9 mouse cellular contexts compared by ENCODE assay signal in genomic region chr7:130914693-130915363, GRCm38 (mm10). TPM values are rescaled to one million over a fixed set of nuclear protein-coding genes. Genes with fewer than 3 reads are reported as not detected.
DNase-seq lines count a peak whose midpoint lies in the region; ATAC-seq and TF ChIP-seq lines count a peak whose summit lies in the region.
"Had no signal": no experiment of that assay in that cellular context is flagged by ENCODE, and none has a peak within 500 bp of the region (broad histone marks: within the 10 kb centered on the region; RNA-seq: fewer than 3 reads in every experiment).

No protein-coding gene starts in this region.

- H3K36me3 ChIP-seq in kidney, embryonic 16.5 days (ENCODE audit: insufficient read depth, low read length), result peaks cover 21% of the 10 kb centered on the region
- peaks cover 8% of the 10 kb centered on the region for H3K36me3 ChIP-seq in ES-E14 (ENCODE audit: control insufficient read depth, insufficient read depth, low read length, poor library complexity, severe bottlenecking)
- H3K36me3 ChIP-seq: liver, embryonic 15.5 days had no signal

- H3K27me3 ChIP-seq in kidney, embryonic 16.5 days (ENCODE audit: insufficient read depth, low read length), result no peaks in the 10 kb centered on the region
- H3K27me3 ChIP-seq: liver, embryonic 15.5 days had no signal

- H3K4me1 ChIP-seq in kidney, embryonic 16.5 days (ENCODE audit: insufficient read depth, low read length), result no peaks in the 10 kb centered on the region
- peaks cover 0 to 4% of the 10 kb centered on the region in 2 experiments; a peak in 1 of 4 replicates for H3K4me1 ChIP-seq in ES-E14 (ENCODE audit: control insufficient read depth in 2 of 2, insufficient read depth in 2 of 2, low read length in 2 of 2, poor library complexity in 1 of 2)
- H3K4me1 ChIP-seq: liver, embryonic 15.5 days had no signal

- in situ Hi-C loops in ES-E14 (cut with MboI; ENCODE audit: low sequenced_read_pairs in 2 of 2, unreplicated experiment in 2 of 2), result loop anchor here in 1 of 2 experiments (5.0 kb wide), 1 partner anchor 148 kb away; no protein-coding TSS in a partner anchor

- no peak overlapping the region for H3K4me2 ChIP-seq in kidney, embryonic 16.5 days (replicated peaks; ENCODE audit: low read depth, low read length)
- H3K4me2 ChIP-seq: liver, embryonic 15.5 days had no signal

- no peak for ATAC-seq in kidney, embryonic 16.5 days (ENCODE audit: low FRiP score, low TSS enrichment)
- ATAC-seq in hematopoietic stem cell, adult 5-6 weeks (replicated peaks in 1 of 2; ENCODE audit: insufficient read depth in 1 of 2, low FRiP score in 2 of 2, low TSS enrichment in 1 of 2, low read depth in 1 of 2, poor library complexity in 2 of 2, severe bottlenecking in 2 of 2), result peak; percentile 66 to 71

- H3K27ac ChIP-seq in kidney, embryonic 16.5 days (ENCODE audit: low read length), result no peak overlapping the region
- H3K27ac ChIP-seq in ES-E14 (ENCODE audit: insufficient read depth, low read depth, low read length, poor library complexity, severe bottlenecking), result no peak overlapping the region
- H3K27ac ChIP-seq: liver, embryonic 15.5 days had no signal

- H3K4me3 ChIP-seq in kidney, embryonic 16.5 days (ENCODE audit: low read length), result no peak overlapping the region
- H3K4me3 ChIP-seq in ES-E14 (ENCODE audit: insufficient read depth in 1 of 2, low read depth in 1 of 2, low read length in 2 of 2, poor library complexity in 1 of 2, severe bottlenecking in 1 of 2), result no peak overlapping the region
- H3K4me3 ChIP-seq: liver, embryonic 15.5 days had no signal

- WGBS in kidney, embryonic 16.5 days, result 42% methylated on average over 5 of the region's 5 CpGs

- H3K9ac ChIP-seq in kidney, embryonic 16.5 days (replicated peaks; ENCODE audit: low read length), result no peak overlapping the region
- no peak overlapping the region for H3K9ac ChIP-seq in ES-E14 (ENCODE audit: insufficient read depth, low read depth, low read length, poor library complexity, severe bottlenecking)
- H3K9ac ChIP-seq: liver, embryonic 15.5 days had no signal

- DNase-seq in adrenal gland, postnatal 14 days, result peak; percentile 26
- DNase-seq in adrenal gland, adult 8-10 months, result no peak
- peak; percentile 67 for DNase-seq in kidney, postnatal 14 days
- DNase-seq in ES-E14 (ENCODE audit: low read depth, low spot score), result no peak
- DNase-seq in thymus, postnatal 25 days, result peak; percentile 19
- DNase-seq in ovary, adult 18-20 months (ENCODE audit: low spot score), result no peak

- no peaks in the 10 kb centered on the region for H3K9me3 ChIP-seq in kidney, embryonic 16.5 days (ENCODE audit: low read length)
- no peaks in the 10 kb centered on the region for H3K9me3 ChIP-seq in ES-E14 (ENCODE audit: control insufficient read depth, insufficient read depth, low read depth, low read length)
- H3K9me3 ChIP-seq: liver, embryonic 15.5 days had no signal

TF ChIP-seq in ES-E14, 5 proteins besides CTCF, POLR2A, EP300 and RAD21:
- TF ChIP-seq CHD2 (IDR thresholded peaks at IDR 0.05; ENCODE audit: low read depth, low read length) (no peak), ZNF384 (IDR thresholded peaks at IDR 0.05; ENCODE audit: low read depth, low read length) (no peak), ZC3H11A (IDR thresholded peaks at IDR 0.05; ENCODE audit: borderline replicate concordance, low read depth, low read length) (peak; percentile 68; the same call in 1 of the 2 replicates)

RNA-seq across cellular contexts. Expression of gene Htra1, which starts 21.1 kb away (rescaled TPM):
- 77.0 and 81.6 TPM in 2 replicates for total RNA-seq in adrenal gland, postnatal 14 days (2021)
- 10 to 100 TPM; 33.0 to 88.6 (median 61.0) TPM for total RNA-seq in adrenal gland, adult 8-10 months (2022)
- 8.3 and 13.4 TPM in 2 replicates for polyA plus RNA-seq in kidney, embryonic 16.5 days (2015; fragmentation: Nextera tagmentation; extraction: Ambion mirVana)
- total RNA-seq in ES-E14 (2012; rRNA removed), result 76.9 and 96.3 TPM in 2 replicates
- 1.3 TPM in 1 of 2 replicates, not detected in the other for total RNA-seq in hematopoietic stem cell, adult 5-6 weeks (2017)

RNA-seq across cellular contexts. Expression of gene Plekha1, which starts 49.3 kb away (rescaled TPM):
- total RNA-seq in adrenal gland, postnatal 14 days (2021), result 25.6 and 31.6 TPM in 2 replicates
- total RNA-seq in adrenal gland, adult 8-10 months (2022), result 10 to 100 TPM; 23.5 to 45.4 (median 33.9) TPM
- polyA plus RNA-seq in kidney, embryonic 16.5 days (2015; fragmentation: Nextera tagmentation; extraction: Ambion mirVana), result 91.6 and 101 TPM in 2 replicates
- total RNA-seq in ES-E14 (2012; rRNA removed), result 52.4 and 55.4 TPM in 2 replicates
- 20.2 and 29.1 TPM in 2 replicates for total RNA-seq in hematopoietic stem cell, adult 5-6 weeks (2017)

Comparison
In these comparisons a context has a peak if more than half of its experiments do, and no peak if none do; other contexts are left out.
1. DNase-seq: peak in adrenal gland, postnatal 14 days (single experiment), kidney, postnatal 14 days (single experiment) and thymus, postnatal 25 days (single experiment); none in adrenal gland, adult 8-10 months (single experiment), ES-E14 (single experiment) and ovary, adult 18-20 months (single experiment).
2. RNA of gene Htra1, which starts 21.1 kb away (total RNA-seq): 76.9 to 96.3 TPM in ES-E14, 33.0 to 88.6 TPM in adrenal gland, adult 8-10 months and 77.0 to 81.6 TPM in adrenal gland, postnatal 14 days; 1.3 TPM in hematopoietic stem cell, adult 5-6 weeks; every median in the first group is over 10 times any median in the second.